Mouse (Mus musculus) macrophage (primary cell): ENCODE data around the gene Tbc1d30. TPM values are rescaled to one million over a fixed set of nuclear protein-coding genes. Genes with fewer than 3 reads are reported as not detected.

ENCODE experiments used
- H3K27ac ChIP-seq: fragments of 350-480 bp; formaldehyde crosslinking; 2 replicates; pipeline ENCODE4 v1.9.0; 2021
- H3K36me3 ChIP-seq: fragments of 350-480 bp; formaldehyde crosslinking; 2 replicates; pipeline ENCODE4 v1.9.0; 2021; ENCODE audit errors: inconsistent target
- H3K4me3 ChIP-seq: fragments of 350-480 bp; formaldehyde crosslinking; 2 replicates; pipeline ENCODE4 v1.9.0; 2021; ENCODE audit errors: inconsistent target
- H3K79me2 ChIP-seq: fragments of 350-480 bp; formaldehyde crosslinking; 2 replicates; pipeline ENCODE4 v1.9.0; 2021; ENCODE audit errors: inconsistent target
- WGBS: methylation state at CpG from one replicate; pipeline ENCODE4 v1.1.7; 2026; ENCODE audit warnings: inconsistent platforms; ENCODE audit not compliant: missing documents; 5-methylcytosine and 5-hydroxymethylcytosine counted together
- polyA plus RNA-seq: library from polyadenylated mRNA; stranded (reverse); fragments of 250-400 nt; gene quantifications from 3 replicates; pipeline ENCODE4 v1.2.4, GENCODE M21; 2018; ENCODE audit warnings: inconsistent platforms

Gene Tbc1d30
- polyA plus RNA-seq, 1 experiment from 2014 or later, result 0.59 TPM

DNA sequence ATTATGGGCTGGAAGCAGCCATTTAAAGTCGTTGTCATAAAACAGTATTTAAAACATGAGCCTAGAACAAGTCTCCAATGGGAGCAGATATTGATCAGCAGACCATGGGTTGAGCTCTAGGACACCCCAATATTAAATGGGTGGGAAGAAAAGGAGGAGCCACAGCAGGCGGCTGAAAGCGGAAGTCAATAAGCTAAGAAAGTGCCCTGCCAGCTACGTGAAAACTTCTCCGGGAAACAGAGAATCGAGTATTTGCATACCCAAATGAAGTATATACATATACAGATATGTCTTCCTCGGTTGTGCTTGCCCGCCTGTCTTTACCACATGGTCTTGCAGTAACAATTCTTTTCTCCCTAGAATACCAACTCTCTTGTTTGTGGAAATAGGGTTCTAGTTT is 96.7 kb downstream of the Tbc1d30 start:
- no peaks in the 10 kb centered on the region for H3K36me3 ChIP-seq
- no peak overlapping the region for H3K4me3 ChIP-seq
- WGBS, result 84% methylated on average over 8 of the region's 8 CpGs
- no peaks in the 10 kb centered on the region for H3K79me2 ChIP-seq
- H3K27ac ChIP-seq, result no peak overlapping the region

- WGBS, result 56% methylated on average over 7 of the region's 7 CpGs
- H3K4me3 ChIP-seq, result no peak overlapping the region
Observed at GRCm38 (mm10) chr10:121252781-121253180, 98.3 kb downstream of the Tbc1d30 start.

DNA sequence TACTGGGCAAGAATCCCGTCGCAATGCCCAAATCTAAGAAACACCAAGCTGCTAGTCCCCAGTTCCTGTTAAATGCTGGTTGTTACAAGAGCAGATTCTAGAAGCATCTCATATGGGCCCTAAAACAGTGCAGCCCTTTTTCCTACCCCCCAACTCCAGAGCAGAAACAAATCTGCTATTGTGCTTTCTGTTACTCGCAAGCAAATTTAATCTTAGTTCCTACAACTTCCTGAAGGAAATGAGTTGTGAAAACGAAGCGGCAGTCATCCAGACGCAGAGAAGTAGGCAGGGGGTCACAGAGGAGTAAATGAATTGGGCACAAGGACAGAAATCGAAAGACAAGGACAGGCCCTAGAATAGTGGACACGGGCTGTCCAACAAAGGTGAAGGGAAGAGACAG is 99.9 kb downstream of the Tbc1d30 start:
- Histone ChIP-seq H3K27ac (no peak overlapping the region), H3K4me3 (no peak overlapping the region), H3K79me2 (no peaks in the 10 kb centered on the region), H3K36me3 (no peaks in the 10 kb centered on the region)
- WGBS, result 9% methylated on average over 8 of the region's 8 CpGs

More at GRCm38 (mm10) chr10:121252781-121253180, 98.3 kb downstream of the Tbc1d30 start:
- Histone ChIP-seq H3K79me2 (no peaks in the 10 kb centered on the region), H3K36me3 (no peaks in the 10 kb centered on the region), H3K27ac (no peak overlapping the region)

- Histone ChIP-seq H3K27ac (no peak overlapping the region), H3K36me3 (no peaks in the 10 kb centered on the region), H3K79me2 (no peaks in the 10 kb centered on the region), H3K4me3 (no peak overlapping the region)
- WGBS, result 96% methylated on average over 4 of the region's 4 CpGs
Observed at GRCm38 (mm10) chr10:121249820-121250219, 101.3 kb downstream of the Tbc1d30 start.

GRCm38 (mm10) chr10:121247545-121247944 is 103.5 kb downstream of the Tbc1d30 start:
- H3K4me3 ChIP-seq, result no peak overlapping the region
- 93% methylated on average over 11 of the region's 11 CpGs for whole genome bisulfite sequencing

GRCm38 (mm10) chr10:121246971-121247370 is 104.1 kb downstream of the Tbc1d30 start:
- Histone ChIP-seq H3K4me3 (no peak overlapping the region), H3K27ac (no peak overlapping the region), H3K36me3 (no peaks in the 10 kb centered on the region), H3K79me2 (no peaks in the 10 kb centered on the region)
- WGBS, result 92% methylated on average over 21 of the region's 21 CpGs

More at GRCm38 (mm10) chr10:121247545-121247944, 103.5 kb downstream of the Tbc1d30 start:
- H3K36me3 ChIP-seq, result no peaks in the 10 kb centered on the region
- no peak overlapping the region for H3K27ac ChIP-seq
- H3K79me2 ChIP-seq, result no peaks in the 10 kb centered on the region

DNA sequence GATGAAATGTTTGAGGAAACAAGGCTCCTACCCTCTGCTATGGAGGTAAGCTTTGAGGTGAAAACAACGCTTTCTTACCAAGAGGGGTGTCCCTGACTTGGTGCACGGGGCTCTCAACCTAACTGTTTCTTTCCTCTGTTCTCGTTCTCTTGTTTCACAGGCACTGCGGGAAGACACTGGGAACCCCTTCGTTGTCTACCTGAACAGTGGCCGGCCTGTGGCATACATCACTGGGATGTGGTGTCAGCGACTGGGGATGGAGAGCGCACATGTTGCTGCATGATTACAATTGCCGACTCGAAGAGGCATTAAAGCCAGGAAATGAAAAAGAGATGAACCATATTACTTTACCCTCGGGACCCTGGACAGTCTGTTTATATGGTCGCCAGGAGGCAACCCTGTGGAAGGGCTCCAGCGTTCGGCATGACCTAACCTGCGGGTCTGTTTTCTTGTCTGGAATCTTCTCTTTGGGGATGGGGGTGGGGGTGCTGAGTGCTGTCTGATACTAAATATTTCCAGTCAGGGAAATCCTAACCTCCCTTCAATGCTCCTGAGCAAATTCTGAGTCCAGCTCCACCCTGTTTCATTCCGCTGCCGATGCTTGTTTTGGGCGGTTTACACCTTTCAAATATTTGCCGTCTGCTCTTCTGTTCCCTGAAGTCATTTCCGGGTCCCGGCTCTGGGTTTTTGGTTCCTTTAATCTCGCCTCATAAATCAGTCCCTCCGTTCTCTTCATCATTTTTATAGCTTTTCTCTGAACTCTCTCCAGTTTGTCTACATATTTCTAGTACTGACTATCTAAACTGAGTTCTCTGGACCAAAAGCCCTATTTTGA is 107.5 kb downstream of the Tbc1d30 start:
- Histone ChIP-seq H3K79me2 (no peaks in the 10 kb centered on the region), H3K36me3 (no peaks in the 10 kb centered on the region), H3K4me3 (no peak overlapping the region), H3K27ac (no peak overlapping the region)
- whole genome bisulfite sequencing, result 91% methylated on average over 23 of the region's 23 CpGs

DNA sequence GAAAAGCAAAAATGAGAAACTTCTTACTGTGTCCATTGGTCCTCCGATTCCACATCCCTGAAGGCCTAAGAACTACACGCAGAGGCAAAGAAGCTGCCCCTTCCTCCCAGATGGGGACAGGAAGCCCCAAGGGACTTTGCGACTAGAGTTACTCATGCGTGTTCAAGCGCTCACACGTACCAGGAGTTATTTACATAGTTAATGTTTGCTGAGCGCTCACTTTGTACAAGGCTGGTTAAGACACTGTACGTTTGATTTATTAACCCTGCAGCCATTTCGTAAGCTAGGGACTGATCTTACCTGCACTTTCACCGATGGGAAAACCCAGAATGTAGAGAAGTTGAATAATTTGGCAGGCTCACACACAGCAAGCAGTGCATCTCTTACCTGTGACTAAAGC is 108.5 kb downstream of the Tbc1d30 start:
- H3K36me3 ChIP-seq, result no peaks in the 10 kb centered on the region
- H3K27ac ChIP-seq, result no peak overlapping the region
- 97% methylated on average over 10 of the region's 10 CpGs for WGBS
- no peaks in the 10 kb centered on the region for H3K79me2 ChIP-seq
- H3K4me3 ChIP-seq, result no peak overlapping the region

GRCm38 (mm10) chr10:121239065-121239464 is 112.0 kb downstream of the Tbc1d30 start:
- Histone ChIP-seq H3K79me2 (no peaks in the 10 kb centered on the region), H3K27ac (no peak overlapping the region), H3K36me3 (no peaks in the 10 kb centered on the region), H3K4me3 (no peak overlapping the region)
- 93% methylated on average over 10 of the region's 10 CpGs for WGBS

- 92% methylated on average over 16 of the region's 16 CpGs for WGBS
- Histone ChIP-seq H3K79me2 (no peaks in the 10 kb centered on the region), H3K36me3 (no peaks in the 10 kb centered on the region), H3K4me3 (no peak overlapping the region), H3K27ac (no peak overlapping the region)
Observed at GRCm38 (mm10) chr10:121238551-121238950, 112.5 kb downstream of the Tbc1d30 start.

DNA sequence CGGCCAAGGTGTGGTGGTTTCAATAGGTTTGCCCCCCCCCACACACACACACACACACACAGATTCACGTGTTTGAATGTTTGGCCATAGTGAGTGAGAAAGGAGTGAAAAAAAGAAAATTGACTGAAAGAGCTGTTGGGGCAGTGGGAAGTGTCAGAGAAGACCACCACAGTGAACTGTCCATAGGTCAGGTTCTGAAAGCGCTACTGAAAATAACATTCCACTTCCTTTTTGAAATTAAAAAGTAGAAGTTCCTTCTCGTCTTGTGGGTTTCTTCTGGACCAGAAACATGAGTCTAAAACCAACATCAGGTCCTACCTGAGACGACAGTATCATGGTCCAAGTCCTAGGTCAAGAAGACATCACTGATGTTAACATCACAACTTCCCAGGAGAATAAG is 113.7 kb downstream of the Tbc1d30 start:
- no peak overlapping the region for H3K27ac ChIP-seq
- 24% methylated on average over 5 of the region's 5 CpGs for WGBS
- no peaks in the 10 kb centered on the region for H3K36me3 ChIP-seq
- H3K79me2 ChIP-seq, result no peaks in the 10 kb centered on the region
- H3K4me3 ChIP-seq, result no peak overlapping the region

- Histone ChIP-seq H3K36me3 (no peaks in the 10 kb centered on the region), H3K4me3 (no peak overlapping the region), H3K79me2 (no peaks in the 10 kb centered on the region), H3K27ac (no peak overlapping the region)
- 88% methylated on average over 10 of the region's 10 CpGs for WGBS
Observed at GRCm38 (mm10) chr10:121235167-121235824, 115.8 kb downstream of the Tbc1d30 start.

DNA sequence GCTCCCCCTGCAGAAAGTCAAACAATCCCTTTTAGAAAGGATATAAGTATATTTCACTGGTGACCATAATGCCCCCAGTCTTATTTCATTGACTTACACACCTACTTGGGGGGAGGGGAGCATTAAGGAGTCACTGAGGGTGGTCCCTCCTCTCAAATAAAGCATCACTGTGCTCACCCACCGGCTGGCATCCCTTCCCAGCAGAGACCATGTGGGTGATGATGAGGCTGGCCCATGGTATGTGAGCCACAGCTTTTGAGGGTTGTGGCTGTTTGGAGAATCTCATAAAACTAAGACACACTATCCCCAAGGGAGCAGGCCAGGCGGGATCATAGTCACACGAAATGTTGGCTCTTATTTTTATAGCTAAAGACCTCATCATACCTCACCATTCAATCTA is 116.6 kb downstream of the Tbc1d30 start:
- H3K4me3 ChIP-seq, result no peak overlapping the region
- no peak overlapping the region for H3K27ac ChIP-seq
- H3K79me2 ChIP-seq, result no peaks in the 10 kb centered on the region
- no peaks in the 10 kb centered on the region for H3K36me3 ChIP-seq
- 95% methylated on average over 3 of the region's 3 CpGs for WGBS

DNA sequence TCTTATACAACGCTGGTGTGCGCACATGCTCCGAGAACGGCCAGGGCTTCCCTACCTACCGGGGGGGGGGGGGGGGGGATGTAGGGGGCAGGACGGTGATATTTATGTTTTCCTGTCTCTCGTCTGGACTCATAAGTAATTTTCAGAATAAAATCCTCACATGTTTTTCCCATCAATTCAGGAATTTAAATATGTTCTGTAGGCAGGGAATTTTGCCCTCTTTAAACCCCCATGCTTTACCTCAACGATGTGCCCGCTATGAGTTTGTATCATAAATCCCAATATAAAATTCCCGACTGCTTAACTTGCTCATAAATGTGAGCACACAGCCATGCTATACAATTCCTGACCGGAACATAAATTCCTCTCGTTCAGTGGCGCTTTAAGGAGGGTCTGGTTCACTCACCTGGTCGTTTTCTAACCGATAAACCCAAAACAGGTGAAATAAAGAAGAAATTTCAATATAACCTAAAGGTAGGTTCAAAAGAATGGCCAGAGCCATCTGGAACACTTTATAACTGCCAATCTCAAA is 122.6 kb downstream of the Tbc1d30 start:
- 95% methylated on average over 9 of the region's 15 CpGs for WGBS
- Histone ChIP-seq H3K36me3 (no peaks in the 10 kb centered on the region), H3K79me2 (no peaks in the 10 kb centered on the region), H3K4me3 (no peak overlapping the region), H3K27ac (no peak overlapping the region)

- Histone ChIP-seq H3K36me3 (no peaks in the 10 kb centered on the region), H3K4me3 (no peak overlapping the region), H3K27ac (no peak overlapping the region), H3K79me2 (no peaks in the 10 kb centered on the region)
- 91% methylated on average over 15 of the region's 16 CpGs for WGBS
Observed at GRCm38 (mm10) chr10:121227988-121228409, 123.1 kb downstream of the Tbc1d30 start.
